Mouse (Mus musculus) liver, embryonic 14.5 days (tissue): Measurements from ENCODE around the gene Tnfaip8l1.
A peak's percentile ranks its signal among the peaks of the same experiment; 100 is the strongest.

Experiments used
- CTCF ChIP-seq: IDR thresholded peaks from 2 replicates; pipeline ENCODE4 v1.5.1; 2016; ENCODE audit warnings: antibody characterized with exemption, low read depth, control low read depth
- EP300 ChIP-seq: IDR thresholded peaks from 2 replicates; pipeline ENCODE4 v1.6.1; 2016; ENCODE audit warnings: antibody characterized with exemption, low read depth

DNA sequence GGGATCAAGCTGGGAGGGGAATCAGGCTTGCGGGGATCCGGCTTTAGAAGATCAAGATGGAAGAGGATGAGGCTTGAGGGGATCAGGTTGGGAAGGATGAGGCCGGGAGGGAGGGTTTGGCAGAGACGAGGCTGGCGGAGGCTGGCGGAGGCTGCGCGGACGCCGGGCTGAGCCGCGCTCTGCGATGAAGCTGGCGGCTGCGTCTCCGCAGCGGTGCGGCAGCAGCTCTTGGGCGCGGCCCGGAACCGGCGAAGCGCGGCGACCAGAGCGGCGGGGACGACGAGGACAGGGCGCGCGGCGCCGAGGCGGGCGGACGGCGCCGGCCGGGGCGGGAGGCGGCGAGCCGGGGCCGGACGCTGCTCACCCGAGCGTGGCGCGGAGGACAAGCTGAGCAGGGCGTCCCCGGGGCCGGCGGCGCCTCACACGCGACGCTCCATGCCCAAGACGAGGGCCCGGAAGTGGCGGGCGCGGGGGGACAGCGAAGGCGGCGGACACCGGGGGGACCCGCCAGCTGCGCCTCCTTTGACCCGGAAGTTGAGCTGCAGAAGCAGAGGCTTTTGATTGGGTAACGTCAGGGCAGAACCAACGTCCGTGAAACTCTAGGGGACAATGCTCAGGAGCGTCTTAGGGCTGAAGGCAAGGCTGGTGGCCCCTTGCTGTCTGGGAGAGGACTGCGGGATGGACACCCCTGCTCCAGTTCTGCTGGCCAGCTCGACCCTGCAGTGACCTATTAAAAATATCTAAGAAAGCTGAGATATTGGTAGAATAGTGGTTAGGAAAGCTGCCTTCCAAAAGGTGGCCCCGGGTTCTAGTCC, 56.3 kb downstream of the Tnfaip8l1 start, which contains the start of gene Dpp9:
- TF ChIP-seq CTCF = peak; percentile 46
- no peak for TF ChIP-seq EP300
